Mouse (Mus musculus) macrophage (primary cell): Measurements from ENCODE around the gene Lsm4. TPM values are rescaled to one million over a fixed set of nuclear protein-coding genes. Genes with fewer than 3 reads are reported as not detected.

Experiments
- polyA plus RNA-seq: library from polyadenylated mRNA; stranded (reverse); fragments of 250-400 nt; gene quantifications from 3 replicates; pipeline ENCODE4 v1.2.4, GENCODE M21; 2018; ENCODE audit warnings: inconsistent platforms

The Lsm4 gene
- polyA plus RNA-seq, 1 experiment from 2014 or later = 47.7 TPM

Other genes with a start within 250 kb of the Lsm4 start
- 3.6 to 9.4 TPM (median 4.1 TPM) in 3 replicates for gene Crtc1, start 233.7 kb upstream of the Lsm4 start, polyA plus RNA-seq
- 5.9 to 7.7 TPM (median 7.4 TPM) in 3 replicates for gene Klhl26, start 196.3 kb upstream of the Lsm4 start, polyA plus RNA-seq
- gene Tmem59l, start 185.9 kb upstream of the Lsm4 start, polyA plus RNA-seq = not detected in 3 replicates
- not detected in 3 replicates for gene Crlf1, start 180.1 kb upstream of the Lsm4 start, polyA plus RNA-seq
- gene Rex1bd, start 166.5 kb upstream of the Lsm4 start, polyA plus RNA-seq = 37.3 to 87.0 TPM (median 75.4 TPM) in 3 replicates
- gene Uba52, start 162.4 kb upstream of the Lsm4 start, polyA plus RNA-seq = 907 to 1,116 TPM (median 1,045 TPM) in 3 replicates
- gene Fkbp8, start 145.5 kb upstream of the Lsm4 start, polyA plus RNA-seq = 103 to 188 TPM (median 181 TPM) in 3 replicates
- gene Kxd1, start 145.3 kb upstream of the Lsm4 start, polyA plus RNA-seq = 50.0 to 80.3 TPM (median 65.4 TPM) in 3 replicates
- 18.8 to 33.9 TPM (median 21.7 TPM) in 3 replicates for gene Ell, start 133.8 kb upstream of the Lsm4 start, polyA plus RNA-seq
- 26.5 to 53.2 TPM (median 51.1 TPM) in 3 replicates for gene Isyna1, start 78.9 kb upstream of the Lsm4 start, polyA plus RNA-seq
- 71.4 to 137 TPM (median 122 TPM) in 3 replicates for gene Ssbp4, start 64.4 kb upstream of the Lsm4 start, polyA plus RNA-seq
- 104 to 230 TPM (median 156 TPM) in 3 replicates for gene Lrrc25, start 57.1 kb upstream of the Lsm4 start, polyA plus RNA-seq
- 24.3 to 124 TPM (median 74.3 TPM) in 3 replicates for gene Gdf15, start 40.8 kb upstream of the Lsm4 start, polyA plus RNA-seq
- gene Pgpep1, start 12.9 kb upstream of the Lsm4 start, polyA plus RNA-seq = 19.1 to 57.8 TPM (median 24.3 TPM) in 3 replicates
- gene Jund, start 25.7 kb downstream of the Lsm4 start, polyA plus RNA-seq = 29.7 to 79.6 TPM (median 40.0 TPM) in 3 replicates
- gene Iqcn, start 30.2 kb downstream of the Lsm4 start, polyA plus RNA-seq = not detected in 3 replicates
- not detected in 3 replicates for gene Gm3336, start 45.3 kb downstream of the Lsm4 start, polyA plus RNA-seq
- gene Pde4c, start 50.5 kb downstream of the Lsm4 start, polyA plus RNA-seq = not detected in 3 replicates
- gene Rab3a, start 81.4 kb downstream of the Lsm4 start, polyA plus RNA-seq = 3.2 to 5.2 TPM (median 3.7 TPM) in 3 replicates
- gene Mpv17l2, start 87.7 kb downstream of the Lsm4 start, polyA plus RNA-seq = 26.0 to 40.2 TPM (median 29.3 TPM) in 3 replicates
- gene Pik3r2, start 103.5 kb downstream of the Lsm4 start, polyA plus RNA-seq = 23.2 to 26.1 TPM (median 23.3 TPM) in 3 replicates
- gene Mast3, start 131.8 kb downstream of the Lsm4 start, polyA plus RNA-seq = 40.6 to 60.5 TPM (median 46.5 TPM) in 3 replicates
- gene Il12rb1, start 135.2 kb downstream of the Lsm4 start, polyA plus RNA-seq = 1.4 to 7.6 TPM (median 1.6 TPM) in 3 replicates
- 8.1 to 21.9 TPM (median 12.1 TPM) in 3 replicates for gene Arrdc2, start 166.5 kb downstream of the Lsm4 start, polyA plus RNA-seq
- 1.2 to 1.7 TPM (median 1.6 TPM) in 3 replicates for gene Kcnn1, start 190.0 kb downstream of the Lsm4 start, polyA plus RNA-seq
- gene Ccdc124, start 200.7 kb downstream of the Lsm4 start, polyA plus RNA-seq = 47.6 to 62.3 TPM (median 58.2 TPM) in 3 replicates
- gene Slc5a5, start 219.5 kb downstream of the Lsm4 start, polyA plus RNA-seq = not detected in 3 replicates
- gene Rpl18a, start 224.2 kb downstream of the Lsm4 start, polyA plus RNA-seq = 1,516 to 2,224 TPM (median 1,908 TPM) in 3 replicates
- 20.1 to 42.7 TPM (median 38.1 TPM) in 3 replicates for gene Map1s, start 232.7 kb downstream of the Lsm4 start, polyA plus RNA-seq